Mouse (Mus musculus): ENCODE measurements around the gene Mrvi1.

DNA sequence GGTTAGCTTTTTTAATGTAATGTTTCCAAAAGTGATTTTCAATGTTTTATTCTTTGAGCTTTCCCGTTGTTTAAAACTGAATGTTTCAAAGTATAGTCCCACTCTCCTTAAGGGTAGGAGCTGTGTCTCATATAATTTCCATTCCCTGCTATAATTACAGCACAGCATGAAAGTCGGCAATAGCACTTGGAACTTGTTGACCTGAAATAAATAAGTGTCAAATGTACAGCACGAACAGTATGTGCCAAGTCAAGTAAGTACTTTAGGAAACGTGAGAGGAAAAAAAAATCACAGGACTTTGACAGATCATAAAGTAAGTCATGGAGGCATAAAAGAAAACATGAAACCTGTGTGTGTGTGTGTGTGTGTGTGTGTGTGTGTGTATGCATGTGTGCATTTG, 160.2 kb downstream of the Mrvi1 start:
- no peak for TF ChIP-seq CTCF (IDR thresholded peaks at IDR 0.05; ENCODE audit: borderline replicate concordance, insufficient read depth, low read depth, low read length)
- TF ChIP-seq POLR2A (IDR thresholded peaks at IDR 0.05; ENCODE audit: borderline replicate concordance, insufficient read depth, low read length), result no peak
